Mouse (Mus musculus) stomach, postnatal 0 days (tissue): ENCODE measurements around the gene BC052040. TPM values are rescaled to one million over a fixed set of nuclear protein-coding genes. Genes with fewer than 3 reads are reported as not detected.

Experiments used
- ATAC-seq: fragments of 200-750 bp; cut with Nextera tagmentation; 2 replicates; pipeline ENCODE4 v1.8.0; 2017; ENCODE audit not compliant: low FRiP score, low TSS enrichment
- DNase-seq: peaks from one replicate; pipeline ENCODE4 v3.0.0-alpha.2; 2016; ENCODE audit warnings: low spot score
- H3K27ac ChIP-seq: fragments of 300-500 bp; sonication (generic); replicated peaks from 2 replicates; pipeline ENCODE4 v1.5.1; 2014; ENCODE audit warnings: mild to moderate bottlenecking, control low read depth
- H3K27me3 ChIP-seq: fragments of 300-500 bp; sonication (generic); 2 replicates; pipeline ENCODE4 v1.6.1; 2014; ENCODE audit warnings: low read length; ENCODE audit not compliant: control insufficient read depth, insufficient read depth
- H3K36me3 ChIP-seq: fragments of 300-500 bp; sonication (generic); 2 replicates; pipeline ENCODE4 v1.6.1; 2014; ENCODE audit warnings: low read length, mixed read lengths; ENCODE audit not compliant: control insufficient read depth, insufficient read depth
- H3K4me1 ChIP-seq: fragments of 300-500 bp; sonication (generic); replicated peaks from 2 replicates; pipeline ENCODE4 v1.6.1; 2014; ENCODE audit warnings: antibody characterized with exemption; ENCODE audit not compliant: control insufficient read depth, insufficient read depth
- H3K4me2 ChIP-seq: fragments of 300-500 bp; sonication (generic); replicated peaks from 2 replicates; pipeline ENCODE4 v1.6.1; 2014; ENCODE audit warnings: low read depth, mild to moderate bottlenecking, control low read depth, moderate library complexity
- H3K4me3 ChIP-seq: fragments of 300-500 bp; sonication (generic); 2 replicates; pipeline ENCODE4 v1.5.1; 2014; ENCODE audit warnings: low read depth, low read length, control low read depth
- H3K9ac ChIP-seq: fragments of 300-500 bp; sonication (generic); 2 replicates; pipeline ENCODE4 v1.6.1; 2014; ENCODE audit warnings: mild to moderate bottlenecking, low read length, control low read depth, mixed read lengths
- H3K9me3 ChIP-seq: fragments of 300-500 bp; sonication (generic); 2 replicates; pipeline ENCODE4 v1.6.1; 2016; ENCODE audit warnings: low read length; ENCODE audit not compliant: control insufficient read depth
- CTCF ChIP-seq: IDR thresholded peaks from 2 replicates; pipeline ENCODE4 v1.5.1; 2016; ENCODE audit warnings: antibody characterized with exemption, low read depth, mild to moderate bottlenecking, moderate library complexity
- EP300 ChIP-seq: optimal IDR thresholded peaks from 2 replicates; pipeline ENCODE3; 2016; ENCODE audit warnings: antibody characterized with exemption
- WGBS: fragments of 180-500 bp; shearing (Covaris S2); extraction: QIAGEN DNeasy Blood & Tissue Kit; methylation state at CpG from one replicate; pipeline ENCODE4 v1.1.7; 2014; 5-methylcytosine and 5-hydroxymethylcytosine counted together
- polyA plus RNA-seq: library from polyadenylated mRNA; unstranded; fragments of >200 nt; fragmentation: Nextera tagmentation; extraction: Ambion mirVana; gene quantifications from 2 replicates; pipeline ENCODE4 v1.2.1, GENCODE M21; 2015

The BC052040 gene
- polyA plus RNA-seq, 1 experiment from 2014 or later = 3.8 TPM

DNA sequence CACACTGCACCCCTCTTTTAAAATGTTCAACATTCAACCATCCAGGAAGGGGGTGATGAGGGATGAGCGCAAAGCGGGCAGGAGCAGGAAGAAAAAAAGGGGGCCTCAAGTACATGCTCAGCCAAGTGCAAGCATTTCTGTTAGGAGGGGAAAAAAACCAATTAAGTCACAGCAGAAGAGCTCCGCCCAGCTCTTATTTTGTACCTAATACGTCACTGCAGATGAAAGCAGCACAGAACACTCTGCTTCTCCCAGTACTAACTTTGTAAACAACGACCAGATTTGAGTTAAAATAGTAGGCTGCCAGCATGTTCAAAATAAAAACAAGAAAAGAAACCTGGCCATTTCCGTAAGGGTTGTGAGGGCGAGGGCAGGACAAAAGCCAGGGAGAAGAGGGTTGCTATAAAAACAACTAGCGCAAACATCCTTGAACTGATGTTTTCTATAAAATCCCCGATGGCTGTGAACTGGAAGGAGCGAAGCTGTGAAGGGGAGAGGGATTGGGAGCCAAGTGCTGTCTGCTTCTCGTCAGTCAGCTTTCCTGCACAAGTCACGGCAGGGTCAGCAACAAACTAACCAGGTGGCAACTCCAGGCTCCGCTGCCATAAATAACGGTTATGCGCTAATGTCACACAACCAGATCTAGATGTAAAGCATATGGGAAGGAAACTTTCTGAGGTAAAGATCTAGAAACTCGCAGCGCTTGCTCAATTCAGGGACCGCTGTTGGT, 2.2 kb upstream of the BC052040 start:
- peak overlapping the region; percentile 10; the same call in 1 of the 2 replicates for H3K4me3 ChIP-seq
- no peak overlapping the region for H3K9ac ChIP-seq
- H3K36me3 ChIP-seq = no peaks in the 10 kb centered on the region
- DNase-seq = no peak
- no peak for ATAC-seq
- no peaks in the 10 kb centered on the region for H3K9me3 ChIP-seq
- TF ChIP-seq EP300 = no peak
- no peak for TF ChIP-seq CTCF
- peak overlapping the region; percentile 24; the same call in 1 of the 2 replicates for H3K27ac ChIP-seq
- H3K4me1 ChIP-seq = no peaks in the 10 kb centered on the region; the same call in none of the 2 replicates
- 38% methylated on average over 18 of the region's 18 CpGs for WGBS
- no peaks in the 10 kb centered on the region for H3K27me3 ChIP-seq
- H3K4me2 ChIP-seq = peak overlapping the region; percentile 37

DNA sequence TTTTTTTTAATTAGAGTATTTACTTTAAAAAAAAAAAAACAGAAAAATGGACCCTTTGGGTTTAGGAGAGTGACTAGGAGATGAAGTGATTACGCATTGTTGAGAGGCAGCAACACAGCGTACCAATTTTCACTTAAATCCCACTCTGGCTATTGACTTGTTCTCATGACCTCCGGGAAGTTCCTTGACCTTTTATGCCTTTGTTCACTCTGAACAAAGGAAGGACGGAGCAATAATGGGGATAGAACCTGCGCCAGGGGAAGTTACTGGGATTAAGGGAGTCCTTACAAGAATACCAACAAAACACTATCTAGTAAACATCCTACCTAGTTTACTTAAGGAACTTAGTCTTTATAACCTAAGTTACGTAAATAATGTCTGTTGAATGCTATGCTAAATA, 1.5 kb upstream of the BC052040 start:
- ATAC-seq = no peak
- TF ChIP-seq EP300 (no peak), CTCF (no peak)
- H3K27ac ChIP-seq = no peak overlapping the region
- no peak overlapping the region for H3K4me3 ChIP-seq
- no peak overlapping the region; the same call in 1 of the 2 replicates for H3K4me2 ChIP-seq
- no peak overlapping the region for H3K9ac ChIP-seq
- no peaks in the 10 kb centered on the region; the same call in none of the 2 replicates for H3K4me1 ChIP-seq
- H3K27me3 ChIP-seq = no peaks in the 10 kb centered on the region
- no peak for DNase-seq
- H3K9me3 ChIP-seq = no peaks in the 10 kb centered on the region
- 64% methylated on average over 6 of the region's 6 CpGs for WGBS
- H3K36me3 ChIP-seq = no peaks in the 10 kb centered on the region

DNA sequence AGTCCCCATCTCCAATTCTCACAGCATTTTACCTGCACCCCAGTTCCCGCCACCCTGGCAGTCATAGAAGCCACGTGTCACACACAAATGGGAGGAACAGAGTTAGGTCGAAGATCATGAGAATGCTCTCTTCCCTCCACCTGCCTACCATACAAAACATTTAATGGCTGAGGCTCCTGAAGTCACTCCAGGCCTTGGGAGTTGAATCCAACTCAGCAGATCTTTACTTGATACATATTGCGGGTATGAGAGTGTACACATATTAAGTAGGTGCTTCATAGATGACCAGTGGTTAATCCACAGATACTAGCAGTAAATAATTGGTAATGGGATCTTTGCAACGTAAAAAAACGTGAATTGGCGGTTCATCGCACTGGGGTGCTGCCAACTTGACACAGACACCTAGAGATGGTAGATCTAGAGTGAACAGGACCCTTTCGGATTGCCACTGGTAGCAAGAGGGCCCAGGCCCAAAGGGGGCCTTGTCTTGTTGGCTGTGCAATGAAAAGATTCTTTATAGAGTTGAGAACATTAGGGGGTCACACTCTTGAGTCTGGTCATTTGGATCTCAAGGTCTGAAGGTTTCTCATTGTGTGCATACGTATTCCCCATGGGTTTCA, 583 bp downstream of the BC052040 start:
- TF ChIP-seq EP300 (no peak), CTCF (no peak)
- Histone ChIP-seq H3K36me3 (no peaks in the 10 kb centered on the region), H3K4me2 (peak overlapping the region; percentile 67), H3K9me3 (no peaks in the 10 kb centered on the region), H3K27me3 (no peaks in the 10 kb centered on the region), H3K27ac (peak overlapping the region; percentile 81; the same call in 1 of the 2 replicates), H3K4me3 (peak overlapping the region; percentile 77), H3K9ac (peak overlapping the region; percentile 76), H3K4me1 (no peaks in the 10 kb centered on the region; the same call in 1 of the 2 replicates)
- WGBS = 64% methylated on average over 10 of the region's 10 CpGs
- DNase-seq (no peak), ATAC-seq (no peak)

DNA sequence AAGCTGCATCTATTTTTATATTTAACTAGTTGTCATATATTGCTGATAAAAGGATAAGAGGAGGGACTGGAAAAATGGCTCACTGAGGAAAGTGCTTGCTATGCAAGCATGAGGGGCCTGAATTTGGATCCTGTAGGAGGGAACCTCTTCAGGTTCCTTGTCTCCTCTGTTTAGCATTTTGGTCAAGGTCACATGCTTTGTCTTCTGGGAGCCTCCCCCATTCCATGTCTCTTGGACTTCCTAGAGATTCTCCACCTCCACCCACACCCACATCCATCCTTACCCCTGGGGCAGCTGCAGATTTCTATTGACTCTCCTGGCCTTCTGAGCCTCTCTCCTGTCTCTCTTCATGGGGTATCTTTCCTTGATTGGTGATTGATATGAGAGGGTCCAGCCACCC, 2.3 kb downstream of the BC052040 start:
- DNase-seq (no peak), ATAC-seq (no peak)
- H3K36me3 ChIP-seq = no peaks in the 10 kb centered on the region
- H3K4me2 ChIP-seq = no peak overlapping the region
- H3K27me3 ChIP-seq = no peaks in the 10 kb centered on the region
- no peak overlapping the region for H3K4me3 ChIP-seq
- no peak overlapping the region for H3K9ac ChIP-seq
- no peaks in the 10 kb centered on the region; the same call in 1 of the 2 replicates for H3K4me1 ChIP-seq
- H3K9me3 ChIP-seq = no peaks in the 10 kb centered on the region
- no peak overlapping the region for H3K27ac ChIP-seq
- TF ChIP-seq EP300 (no peak), CTCF (no peak)

DNA sequence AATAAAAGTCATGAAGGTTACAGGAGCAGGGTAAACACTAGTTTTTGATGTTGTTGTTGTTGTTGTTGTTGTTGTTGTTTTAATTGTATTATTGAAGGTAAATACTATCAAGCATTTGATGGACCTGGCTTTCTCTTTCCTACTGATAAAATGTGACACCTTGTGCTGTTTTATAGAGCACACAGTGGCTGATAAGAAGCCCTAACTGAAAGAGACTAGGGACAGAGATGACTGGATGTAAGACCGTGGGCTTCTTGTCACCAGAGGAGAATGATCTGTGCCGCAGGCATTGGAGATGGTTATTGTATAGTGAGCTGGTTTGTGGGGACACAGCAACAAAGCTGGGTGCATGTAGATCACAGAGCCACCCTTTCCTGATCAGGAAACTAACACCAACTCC, 9.1 kb downstream of the BC052040 start:
- TF ChIP-seq EP300 = no peak
- no peak for TF ChIP-seq CTCF
- Histone ChIP-seq H3K9me3 (no peaks in the 10 kb centered on the region), H3K9ac (no peak overlapping the region), H3K4me2 (no peak overlapping the region), H3K4me3 (no peak overlapping the region), H3K36me3 (no peaks in the 10 kb centered on the region), H3K27ac (no peak overlapping the region), H3K27me3 (no peaks in the 10 kb centered on the region), H3K4me1 (0 out of 2 replicates have a peak, but pooled peaks cover 2% of the 10 kb centered on the region)
- no peak for DNase-seq
- ATAC-seq = no peak
- WGBS = 89% methylated on average over 2 of the region's 2 CpGs

DNA sequence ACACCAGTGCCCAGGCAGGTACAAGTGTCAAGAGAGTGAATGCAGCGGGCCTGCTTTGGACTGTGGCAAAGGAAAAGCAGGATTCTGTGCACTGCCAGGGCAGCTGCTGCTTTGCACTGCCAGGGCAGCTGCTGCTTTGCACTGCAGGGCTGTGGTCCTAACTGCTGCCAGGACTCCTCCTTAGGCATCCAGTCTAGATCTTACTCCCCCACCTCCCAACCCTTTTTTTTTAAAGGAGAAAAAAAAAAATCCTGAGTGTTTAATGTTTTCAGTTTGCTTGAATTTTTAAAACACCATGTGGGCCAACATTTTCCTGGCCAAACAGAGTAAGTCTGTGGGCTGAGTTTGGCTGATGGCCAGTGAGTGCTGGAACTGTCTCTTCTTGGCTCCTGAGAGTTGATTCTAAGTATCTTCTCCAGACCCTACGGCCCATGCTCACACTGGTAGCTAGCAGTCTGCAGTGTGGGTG, 11.2 kb downstream of the BC052040 start:
- WGBS = 48% methylated on average over 2 of the region's 2 CpGs
- no peaks in the 10 kb centered on the region for H3K36me3 ChIP-seq
- ATAC-seq (peak; percentile 53; the same call in 1 of the 2 replicates), DNase-seq (peak; percentile 46)
- H3K27ac ChIP-seq = no peak overlapping the region; the same call in 1 of the 2 replicates
- no peak overlapping the region for H3K4me3 ChIP-seq
- no peak for TF ChIP-seq CTCF
- no peak for TF ChIP-seq EP300
- H3K9me3 ChIP-seq = no peaks in the 10 kb centered on the region
- H3K4me1 ChIP-seq = 0 out of 2 replicates have a peak, but pooled peaks cover 2% of the 10 kb centered on the region
- H3K4me2 ChIP-seq = no peak overlapping the region
- H3K9ac ChIP-seq = no peak overlapping the region
- H3K27me3 ChIP-seq = no peaks in the 10 kb centered on the region
